Mouse (Mus musculus): ENCODE measurements at regions not wholly inside any gene's neighbourhood (a gene's known extent, or its start where the extent isn't known, plus 50 kb on each side); places are given as distances from the start of the nearest gene placed in this dataset.

GRCm38 (mm10) chr4:131159712-131160111 is 215.5 kb downstream of the Matn1 start:
- no peak for DNase-seq (ENCODE audit: low spot score)

- peak; percentile 49 for DNase-seq (ENCODE audit: low spot score)
Observed at GRCm38 (mm10) chr4:131160135-131160534, 215.9 kb downstream of the Matn1 start.

GRCm38 (mm10) chr4:131161501-131161900 is 217.3 kb downstream of the Matn1 start:
- no peak for DNase-seq (ENCODE audit: low spot score)

- DNase-seq (ENCODE audit: low spot score) = peak; percentile 60
Observed at GRCm38 (mm10) chr4:131163782-131164315, 219.7 kb downstream of the Matn1 start.

GRCm38 (mm10) chr4:131166574-131167270 is 222.5 kb downstream of the Matn1 start:
- no peak for DNase-seq (ENCODE audit: low spot score)

- no peak for DNase-seq (ENCODE audit: low spot score)
Observed at GRCm38 (mm10) chr4:131167921-131168320, 223.7 kb downstream of the Matn1 start.

- DNase-seq (ENCODE audit: low spot score) = peak; percentile 29
Observed at GRCm38 (mm10) chr4:131173783-131174460, 229.7 kb downstream of the Matn1 start.

- DNase-seq (ENCODE audit: low spot score) = no peak
Observed at GRCm38 (mm10) chr4:131176701-131177100, 232.5 kb downstream of the Matn1 start.

- no peak for DNase-seq (ENCODE audit: low spot score)
Observed at GRCm38 (mm10) chr4:131177889-131178288, 233.7 kb downstream of the Matn1 start.

GRCm38 (mm10) chr4:131178642-131179041 is 234.5 kb downstream of the Matn1 start:
- peak; percentile 23 for DNase-seq (ENCODE audit: low spot score)

GRCm38 (mm10) chr4:131188066-131188465 is 243.9 kb downstream of the Matn1 start:
- DNase-seq (ENCODE audit: low spot score) = no peak

- peak; percentile 38 for DNase-seq (ENCODE audit: low spot score)
Observed at GRCm38 (mm10) chr4:131191106-131191880, 247.1 kb downstream of the Matn1 start.

GRCm38 (mm10) chr4:131193900-131194419 is 249.8 kb downstream of the Matn1 start:
- no peak for DNase-seq (ENCODE audit: low spot score)

GRCm38 (mm10) chr4:131196147-131196546 is 252.0 kb downstream of the Matn1 start:
- no peak for DNase-seq (ENCODE audit: low spot score)

- no peak for DNase-seq (ENCODE audit: low spot score)
Observed at GRCm38 (mm10) chr4:131203721-131204120, 259.5 kb downstream of the Matn1 start.

- no peak for DNase-seq (ENCODE audit: low spot score)
Observed at GRCm38 (mm10) chr4:131204722-131205121, 260.5 kb downstream of the Matn1 start.

- no peak for DNase-seq (ENCODE audit: low spot score)
Observed at GRCm38 (mm10) chr4:131205127-131205526, 260.9 kb downstream of the Matn1 start.

- no peak for DNase-seq (ENCODE audit: low spot score)
Observed at GRCm38 (mm10) chr4:131205685-131206084, 261.5 kb downstream of the Matn1 start.

- DNase-seq (ENCODE audit: low spot score) = no peak
Observed at GRCm38 (mm10) chr4:131206181-131206885, 262.1 kb downstream of the Matn1 start.

GRCm38 (mm10) chr4:131206886-131207200 is 262.7 kb downstream of the Matn1 start:
- DNase-seq (ENCODE audit: low spot score) = no peak

GRCm38 (mm10) chr4:131207249-131207648 is 263.1 kb downstream of the Matn1 start:
- DNase-seq (ENCODE audit: low spot score) = no peak

GRCm38 (mm10) chr4:131208166-131208565 is 264.0 kb downstream of the Matn1 start:
- no peak for DNase-seq (ENCODE audit: low spot score)

Measured in retina, embryonic 14.5 days (tissue).